Mouse (Mus musculus) olfactory bulb, adult 2 months (tissue): ENCODE data around the gene Ahsa1.

Experiments
- CTCF ChIP-seq: fragments of 200-500 bp; IDR thresholded peaks from 2 replicates; pipeline ENCODE4 v1.5.1; 2012; ENCODE audit warnings: low read depth, mild to moderate bottlenecking, low read length, moderate library complexity; ENCODE audit not compliant: insufficient read depth
- POLR2A ChIP-seq: fragments of 200-500 bp; IDR thresholded peaks from 2 replicates; pipeline ENCODE4 v1.6.1; 2012; ENCODE audit warnings: mild to moderate bottlenecking, low read depth, low read length, moderate library complexity; ENCODE audit not compliant: insufficient read depth

DNA sequence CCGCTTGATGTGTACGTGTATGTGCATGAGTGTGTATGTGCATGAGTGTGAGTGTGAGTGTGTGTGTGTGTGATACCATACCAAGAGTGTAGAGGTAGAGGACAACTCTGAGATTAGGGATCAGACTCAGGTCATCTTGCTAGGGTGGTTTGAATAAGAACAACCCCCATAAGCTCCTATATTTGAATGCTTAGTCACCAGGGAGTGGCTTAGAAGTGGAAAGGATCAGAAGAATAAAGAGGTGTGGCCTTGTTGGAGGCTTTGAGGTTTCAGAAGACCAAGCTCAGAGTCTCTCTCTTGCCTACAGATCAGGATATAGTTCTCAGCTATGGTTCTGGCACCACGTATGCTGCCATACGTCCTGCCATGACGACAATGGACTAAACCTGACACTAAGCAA lies 9.7 kb upstream of the Ahsa1 start:
- TF ChIP-seq CTCF (no peak), POLR2A (no peak)
